Mouse (Mus musculus) E14TG2a.4 (cell line): ENCODE data around the gene Parp12.

Experiments used
- H3K27me3 ChIP-seq: 2 replicates; pipeline ENCODE4 v1.6.1; 2014; ENCODE audit warnings: low read length, control low read depth; ENCODE audit not compliant: insufficient read depth
- H3K36me3 ChIP-seq: 2 replicates; pipeline ENCODE4 v1.6.1; 2014; ENCODE audit warnings: low read length, control low read depth; ENCODE audit not compliant: insufficient read depth
- H3K4me1 ChIP-seq: replicated peaks from 2 replicates; pipeline ENCODE4 v1.6.1; 2014; ENCODE audit warnings: low read depth, low read length, control low read depth
- H3K4me3 ChIP-seq: replicated peaks from 2 replicates; pipeline ENCODE4 v1.5.1; 2014; ENCODE audit warnings: mild to moderate bottlenecking, low read length
- H3K9me3 ChIP-seq: 2 replicates; pipeline ENCODE4 v1.6.1; 2014; ENCODE audit warnings: low read length, control low read depth
- CTCF ChIP-seq: conservative IDR thresholded peaks from 2 replicates; pipeline ENCODE4 v1.5.1; 2014; ENCODE audit warnings: low read length
- NANOG ChIP-seq: IDR thresholded peaks from 2 replicates; pipeline ENCODE4 v1.6.1; 2014; ENCODE audit warnings: borderline replicate concordance, low read length, mixed read lengths
- POU5F1 ChIP-seq: IDR thresholded peaks from 2 replicates; pipeline ENCODE4 v1.6.1; 2014; ENCODE audit warnings: low read length, borderline replicate concordance

The Parp12 gene

DNA sequence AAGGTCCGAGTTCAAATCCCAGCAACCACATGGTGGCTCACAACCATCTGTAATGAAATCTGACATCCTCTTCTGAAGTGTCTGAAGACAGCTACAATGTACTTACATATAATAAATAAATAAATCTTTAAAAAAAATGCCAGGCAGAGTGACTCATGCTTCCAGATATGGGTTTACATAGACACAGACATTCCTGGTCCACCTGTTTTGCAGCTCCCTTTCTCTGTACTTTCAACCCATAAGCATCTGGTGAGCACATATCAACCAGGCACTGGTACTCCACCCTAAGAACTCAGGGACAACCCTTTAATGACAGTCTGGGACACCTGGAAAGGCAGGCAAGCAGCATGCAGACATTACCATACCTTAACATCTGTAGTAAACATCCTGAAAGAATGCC lies 2.7 kb downstream of the Parp12 start:
- TF ChIP-seq NANOG (no peak), POU5F1 (no peak), CTCF (no peak)

DNA sequence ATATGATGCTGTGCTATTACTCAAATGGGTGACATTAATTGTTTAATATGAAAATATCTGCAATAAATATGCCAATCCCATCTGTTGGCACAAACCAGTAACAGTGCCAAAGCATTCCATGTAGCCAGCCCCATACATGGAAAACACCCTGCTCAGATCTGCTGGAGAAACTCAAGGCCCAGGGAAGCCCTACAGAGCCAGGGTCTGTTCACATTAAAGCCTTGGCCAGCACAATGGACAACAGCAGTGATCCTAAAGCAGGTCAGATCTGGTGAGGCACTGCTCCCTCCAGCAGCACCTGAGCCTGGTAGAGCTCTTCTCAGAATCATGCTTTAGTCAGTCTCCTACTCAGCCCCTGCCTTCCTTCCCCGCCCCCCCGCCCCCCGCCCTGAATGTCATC lies 5.0 kb downstream of the Parp12 start:
- Histone ChIP-seq H3K4me1 (peaks cover 4% of the 10 kb centered on the region), H3K9me3 (no peaks in the 10 kb centered on the region), H3K27me3 (peaks cover 27% of the 10 kb centered on the region), H3K4me3 (no peak overlapping the region), H3K36me3 (peaks cover 7% of the 10 kb centered on the region)
- no peak for TF ChIP-seq POU5F1
- TF ChIP-seq CTCF = no peak
- TF ChIP-seq NANOG = no peak

More for the DNA sequence above, 2.7 kb downstream of the Parp12 start:
- peaks cover 7% of the 10 kb centered on the region for H3K36me3 ChIP-seq
- no peak overlapping the region for H3K4me3 ChIP-seq
- H3K27me3 ChIP-seq = peaks cover 50% of the 10 kb centered on the region
- peaks cover 8% of the 10 kb centered on the region for H3K4me1 ChIP-seq
- H3K9me3 ChIP-seq = peaks cover 7% of the 10 kb centered on the region; the same call in 1 of the 2 replicates

DNA sequence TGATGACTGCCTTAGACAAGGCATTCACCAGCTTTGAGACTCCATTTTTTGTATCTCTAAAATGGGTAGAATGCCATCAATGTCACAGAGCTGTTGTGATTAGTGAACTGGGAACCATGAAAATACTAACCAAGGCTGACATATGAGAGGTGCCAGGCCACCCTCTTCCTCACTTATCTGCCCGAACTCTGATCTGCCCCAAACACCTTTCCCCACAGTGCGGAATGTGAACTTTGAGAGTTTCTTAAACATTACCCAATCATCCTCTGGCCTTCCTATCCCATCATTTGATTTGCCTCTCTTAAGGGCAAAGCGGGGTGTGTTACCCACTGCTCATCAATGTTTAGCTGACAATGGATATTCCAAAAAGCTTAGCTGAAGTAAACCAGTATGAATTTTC lies 5.4 kb downstream of the Parp12 start:
- H3K4me3 ChIP-seq = no peak overlapping the region
- peaks cover 23% of the 10 kb centered on the region for H3K27me3 ChIP-seq
- peaks cover 4% of the 10 kb centered on the region for H3K4me1 ChIP-seq
- no peaks in the 10 kb centered on the region for H3K9me3 ChIP-seq
- TF ChIP-seq CTCF = no peak
- no peak for TF ChIP-seq NANOG
- no peak for TF ChIP-seq POU5F1
- H3K36me3 ChIP-seq = peaks cover 7% of the 10 kb centered on the region

DNA sequence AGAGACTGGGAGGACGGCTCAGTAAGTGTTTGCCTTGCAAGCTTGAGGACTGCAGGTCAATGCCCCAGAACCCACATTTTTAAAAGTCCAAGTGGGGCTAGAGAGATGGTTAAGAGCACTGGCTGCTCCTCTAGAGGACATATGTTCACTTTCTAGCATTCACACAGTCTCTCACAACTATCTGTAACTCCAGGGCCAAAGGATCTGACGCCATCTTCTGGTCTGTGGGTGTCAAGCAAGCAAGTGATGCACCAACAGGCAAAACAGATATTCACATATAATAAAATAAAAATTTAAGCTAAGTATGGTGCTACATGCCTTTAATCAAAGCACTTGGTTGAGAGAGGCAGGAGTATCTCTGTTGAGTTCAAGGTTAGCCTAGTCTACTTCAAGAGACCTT lies 11.3 kb downstream of the Parp12 start:
- H3K4me1 ChIP-seq = no peaks in the 10 kb centered on the region
- TF ChIP-seq POU5F1 (no peak), CTCF (peak; percentile 15), NANOG (no peak)
- no peak overlapping the region for H3K4me3 ChIP-seq
- no peaks in the 10 kb centered on the region for H3K27me3 ChIP-seq
- H3K36me3 ChIP-seq = peaks cover 12% of the 10 kb centered on the region
- H3K9me3 ChIP-seq = peaks cover 6% of the 10 kb centered on the region; the same call in 1 of the 2 replicates

GRCm38 (mm10) chr6:39104631-39105030 lies 13.5 kb downstream of the Parp12 start:
- Histone ChIP-seq H3K4me3 (no peak overlapping the region), H3K9me3 (peaks cover 6% of the 10 kb centered on the region; the same call in 1 of the 2 replicates), H3K4me1 (no peaks in the 10 kb centered on the region), H3K36me3 (0 out of 2 replicates have a peak, but pooled peaks cover 5% of the 10 kb centered on the region), H3K27me3 (no peaks in the 10 kb centered on the region)
- TF ChIP-seq CTCF = no peak

- no peak overlapping the region for H3K4me3 ChIP-seq
- no peaks in the 10 kb centered on the region for H3K9me3 ChIP-seq
- TF ChIP-seq CTCF (no peak), POU5F1 (no peak), NANOG (no peak)
- H3K27me3 ChIP-seq = no peaks in the 10 kb centered on the region
- H3K4me1 ChIP-seq = peaks cover 19% of the 10 kb centered on the region
- no peaks in the 10 kb centered on the region for H3K36me3 ChIP-seq
Measured at GRCm38 (mm10) chr6:39076498-39076897, 41.7 kb downstream of the Parp12 start.

GRCm38 (mm10) chr6:39074186-39074585 lies 44.0 kb downstream of the Parp12 start:
- TF ChIP-seq POU5F1 (no peak), CTCF (no peak), NANOG (no peak)
- H3K4me3 ChIP-seq = no peak overlapping the region; the same call in 1 of the 2 replicates
- H3K9me3 ChIP-seq = no peaks in the 10 kb centered on the region
- H3K4me1 ChIP-seq = peaks cover 19% of the 10 kb centered on the region
- no peaks in the 10 kb centered on the region for H3K27me3 ChIP-seq
- H3K36me3 ChIP-seq = no peaks in the 10 kb centered on the region

- Histone ChIP-seq H3K9me3 (no peaks in the 10 kb centered on the region), H3K27me3 (no peaks in the 10 kb centered on the region), H3K36me3 (no peaks in the 10 kb centered on the region), H3K4me1 (peaks cover 19% of the 10 kb centered on the region), H3K4me3 (no peak overlapping the region)
- TF ChIP-seq CTCF = no peak
- TF ChIP-seq NANOG = no peak
- no peak for TF ChIP-seq POU5F1
Measured at GRCm38 (mm10) chr6:39072664-39073063, 45.5 kb downstream of the Parp12 start.

DNA sequence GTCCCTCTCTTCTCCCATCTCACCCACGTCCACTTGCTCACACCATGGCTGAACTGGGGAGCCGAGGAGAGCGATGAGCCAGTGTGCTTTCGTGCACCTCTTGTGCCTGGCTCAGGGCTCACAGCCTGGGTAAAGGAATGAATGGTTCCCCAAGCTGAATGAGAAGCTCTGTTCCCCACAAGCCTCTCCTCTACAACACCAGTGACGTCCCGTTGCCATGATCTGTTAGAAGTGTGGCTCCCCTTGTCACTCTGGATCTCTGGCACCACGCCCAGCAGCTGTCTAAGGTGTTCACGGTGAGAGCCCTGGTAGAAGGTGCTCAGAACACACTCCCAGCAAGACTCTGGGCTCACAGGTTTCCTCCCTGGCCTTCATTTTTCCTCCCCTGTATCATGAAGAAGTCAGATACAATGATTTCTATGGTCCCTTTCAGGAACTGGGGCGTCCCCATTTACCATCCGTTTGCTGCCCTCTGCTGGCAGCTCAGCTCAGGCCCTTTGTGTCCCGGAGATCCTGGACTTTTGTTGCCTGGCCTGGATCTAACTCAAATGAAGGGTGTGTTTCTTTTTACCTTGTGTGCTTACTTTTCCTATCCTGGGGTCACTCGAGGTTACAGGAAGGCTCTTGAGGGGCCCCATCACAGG lies 51.1 kb downstream of the Parp12 start:
- Histone ChIP-seq H3K27me3 (no peaks in the 10 kb centered on the region), H3K4me1 (peaks cover 7% of the 10 kb centered on the region), H3K4me3 (no peak overlapping the region), H3K36me3 (no peaks in the 10 kb centered on the region), H3K9me3 (no peaks in the 10 kb centered on the region)
- TF ChIP-seq NANOG (no peak), CTCF (peak; percentile 95)
